Mouse (Mus musculus) layer of hippocampus, adult 8-10 months (tissue): Measurements from ENCODE around the gene Mios. TPM values are rescaled to one million over a fixed set of nuclear protein-coding genes. Genes with fewer than 3 reads are reported as not detected.

Source experiments
- DNase-seq, 2 experiments: peaks; one replicate each; pipeline ENCODE4 v3.0.0; 2022; ENCODE audit warnings: low spot score in 2 of 2
- total RNA-seq, 4 experiments: library from RNA; stranded (reverse); gene quantifications; 2 replicates each; pipeline ENCODE4 v1.2.4; 2022

Mios gene
- 10 to 100 TPM; 23.8 to 25.1 (median 25.0) TPM for total RNA-seq

- DNase-seq = peak; percentile 61 to 75
These were observed at the start of gene Mios for GRCm38 (mm10) chr6:8209047-8209865. Gene Mios (plus strand): TSS chr6:8209222.

- no peak for DNase-seq
These were observed 49.0 kb upstream of the Mios start for GRCm38 (mm10) chr6:8160001-8160400.

- no peak for DNase-seq
These were observed 44.3 kb upstream of the Mios start for GRCm38 (mm10) chr6:8164741-8165140.

- DNase-seq = no peak
These were observed 36.9 kb upstream of the Mios start for GRCm38 (mm10) chr6:8172101-8172500.

GRCm38 (mm10) chr6:8174062-8174461 is 35.0 kb upstream of the Mios start:
- DNase-seq = no peak

GRCm38 (mm10) chr6:8175346-8175745 is 33.7 kb upstream of the Mios start:
- DNase-seq = no peak

- DNase-seq = no peak
These were observed 32.9 kb upstream of the Mios start for GRCm38 (mm10) chr6:8176116-8176515.

GRCm38 (mm10) chr6:8178397-8178941 is 30.6 kb upstream of the Mios start:
- peak; percentile 8 to 19 for DNase-seq

- no peak for DNase-seq
These were observed 20.3 kb upstream of the Mios start for GRCm38 (mm10) chr6:8188599-8189233.

- no peak for DNase-seq
These were observed 19.1 kb upstream of the Mios start for GRCm38 (mm10) chr6:8189917-8190316.

GRCm38 (mm10) chr6:8192517-8192916 is 16.5 kb upstream of the Mios start, which contains the start of gene Col28a1:
Gene Col28a1 (minus strand): TSS chr6:8192617.
- DNase-seq = no peak

GRCm38 (mm10) chr6:8209866-8210186 is 804 bp downstream of the Mios start:
- no peak for DNase-seq

- no peak for DNase-seq
These were observed 1.6 kb downstream of the Mios start for GRCm38 (mm10) chr6:8210661-8211060.

- no peak for DNase-seq
These were observed 18.0 kb downstream of the Mios start for GRCm38 (mm10) chr6:8227035-8227434.

- DNase-seq = no peak
These were observed 19.6 kb downstream of the Mios start for GRCm38 (mm10) chr6:8228596-8228995.

- no peak for DNase-seq
These were observed 49.3 kb downstream of the Mios start for GRCm38 (mm10) chr6:8258316-8258715.

GRCm38 (mm10) chr6:8259004-8259666 is 50.1 kb downstream of the Mios start, which contains the start of the genes Rpa3, Umad1 and Gm45062:
Gene Rpa3 (minus strand): TSS chr6:8259173.
Gene Umad1 (plus strand): TSS chr6:8259288.
Gene Gm45062 (plus strand): TSS chr6:8259450.
- peak; percentile 99 for DNase-seq

GRCm38 (mm10) chr6:8259667-8260044 is 50.6 kb downstream of the Mios start:
- DNase-seq = no peak

GRCm38 (mm10) chr6:8271047-8271446 is 62.0 kb downstream of the Mios start:
- no peak for DNase-seq

- DNase-seq = peak in 1 of 2 experiments; percentile 23
These were observed 65.5 kb downstream of the Mios start for GRCm38 (mm10) chr6:8274387-8275054.

- peak; percentile 60 to 77 for DNase-seq
These were observed 66.1 kb downstream of the Mios start for GRCm38 (mm10) chr6:8275098-8275497.
